Mouse (Mus musculus): ENCODE results near the gene Ror1. TPM values are rescaled to one million over a fixed set of nuclear protein-coding genes. Genes with fewer than 3 reads are reported as not detected.

The Ror1 gene
- polyA plus RNA-seq (2016; fragmentation: Nextera tagmentation; extraction: Ambion mirVana), result 4.3 and 5.6 TPM in 2 replicates

DNA sequence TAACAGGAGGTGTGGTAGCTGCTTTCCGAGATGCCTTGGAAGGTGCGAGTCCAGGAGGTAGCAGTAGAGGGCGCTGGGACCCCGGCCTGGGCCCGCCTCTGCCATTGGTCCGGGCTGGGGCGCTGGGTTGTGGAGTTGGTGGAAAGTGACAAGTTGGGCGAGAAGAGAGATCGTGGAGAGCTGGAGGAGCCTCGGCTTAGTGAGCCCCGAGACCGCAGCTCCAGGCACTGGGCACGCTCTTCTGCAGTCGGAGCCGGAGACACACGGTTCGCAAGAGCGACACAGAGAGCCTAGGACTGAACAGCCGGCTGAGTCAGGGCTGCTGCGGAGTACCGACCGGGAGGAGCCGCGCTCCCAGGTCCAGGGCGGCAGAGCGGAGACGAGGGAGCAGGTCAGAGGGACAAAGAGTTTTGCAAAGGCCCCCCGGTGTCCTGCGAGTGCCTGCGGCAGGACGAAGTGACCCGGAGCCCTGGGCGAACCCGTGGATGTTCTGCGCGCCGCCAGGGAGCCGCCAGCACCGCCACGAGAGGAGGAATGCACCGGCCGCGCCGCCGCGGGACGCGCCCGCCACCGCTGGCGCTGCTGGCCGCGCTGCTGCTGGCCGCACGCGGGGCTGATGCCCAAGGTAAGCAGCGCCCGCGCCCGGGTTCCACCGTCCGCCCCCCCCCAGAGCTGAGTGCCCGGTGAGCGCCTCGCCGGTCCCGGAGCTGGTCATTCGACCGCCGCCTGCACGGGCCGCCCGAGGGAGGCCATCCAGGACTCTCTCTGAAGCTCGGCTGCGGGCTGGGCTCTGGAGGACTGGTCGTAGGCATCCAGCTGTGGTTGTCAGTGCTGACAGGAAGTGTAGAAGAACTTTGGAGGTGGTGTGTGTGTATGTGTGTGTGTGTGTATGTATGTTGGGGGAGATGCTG lies at the start of gene Ror1:
Gene Ror1 (plus strand): TSS at position 107 of the 911 bp plus-strand sequence.
- peak within 1 kb of the TSS; percentile 75 for H3K9ac ChIP-seq
- no peaks in the 10 kb centered on the region for H3K9me3 ChIP-seq
- peak; percentile 91 for ATAC-seq (ENCODE audit: low FRiP score, low read depth)
- WGBS, result under 1% methylated on average over 72 of the region's 76 CpGs
- peaks cover 12% of the 10 kb centered on the region; the same call in 1 of the 2 replicates for H3K4me1 ChIP-seq
- H3K27ac ChIP-seq, result no peak within 1 kb of the TSS; the same call in 1 of the 2 replicates
- peaks cover 3% of the 10 kb centered on the region; the same call in 1 of the 2 replicates for H3K27me3 ChIP-seq (replicated peaks)
- H3K4me2 ChIP-seq (replicated peaks), result peak within 1 kb of the TSS; percentile 95
- H3K4me3 ChIP-seq, result peak within 1 kb of the TSS; percentile 65
- no peaks in the 10 kb centered on the region for H3K36me3 ChIP-seq

DNA sequence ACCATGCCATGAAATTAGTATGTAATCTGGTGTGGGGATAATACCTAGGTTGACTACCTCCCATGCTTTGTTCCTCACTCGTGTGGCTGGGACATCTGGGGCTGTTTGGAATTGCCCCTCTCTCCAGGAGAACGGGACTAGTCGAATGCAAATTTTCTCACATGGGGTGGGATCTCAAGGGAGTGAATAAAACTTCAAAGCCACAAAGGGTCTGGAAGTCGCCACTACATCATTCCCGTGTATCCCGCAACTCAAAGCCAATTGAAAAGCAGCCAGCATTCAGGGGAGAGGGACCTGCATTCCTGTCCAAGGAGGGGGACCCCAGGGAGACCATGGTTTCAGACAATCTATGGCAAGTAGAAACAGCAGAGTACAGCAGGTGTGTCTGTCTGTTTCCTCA lies 48.5 kb upstream of the Ror1 start:
- H3K4me3 ChIP-seq, result no peak overlapping the region
- no peaks in the 10 kb centered on the region for H3K27me3 ChIP-seq (replicated peaks)
- H3K9me3 ChIP-seq, result no peaks in the 10 kb centered on the region
- H3K27ac ChIP-seq, result no peak overlapping the region
- no peak overlapping the region for H3K4me2 ChIP-seq (replicated peaks)
- ATAC-seq (ENCODE audit: low FRiP score, low read depth), result no peak
- no peaks in the 10 kb centered on the region for H3K36me3 ChIP-seq
- 21% methylated on average over 6 of the region's 6 CpGs for WGBS
- H3K9ac ChIP-seq, result no peak overlapping the region
- H3K4me1 ChIP-seq, result no peaks in the 10 kb centered on the region

DNA sequence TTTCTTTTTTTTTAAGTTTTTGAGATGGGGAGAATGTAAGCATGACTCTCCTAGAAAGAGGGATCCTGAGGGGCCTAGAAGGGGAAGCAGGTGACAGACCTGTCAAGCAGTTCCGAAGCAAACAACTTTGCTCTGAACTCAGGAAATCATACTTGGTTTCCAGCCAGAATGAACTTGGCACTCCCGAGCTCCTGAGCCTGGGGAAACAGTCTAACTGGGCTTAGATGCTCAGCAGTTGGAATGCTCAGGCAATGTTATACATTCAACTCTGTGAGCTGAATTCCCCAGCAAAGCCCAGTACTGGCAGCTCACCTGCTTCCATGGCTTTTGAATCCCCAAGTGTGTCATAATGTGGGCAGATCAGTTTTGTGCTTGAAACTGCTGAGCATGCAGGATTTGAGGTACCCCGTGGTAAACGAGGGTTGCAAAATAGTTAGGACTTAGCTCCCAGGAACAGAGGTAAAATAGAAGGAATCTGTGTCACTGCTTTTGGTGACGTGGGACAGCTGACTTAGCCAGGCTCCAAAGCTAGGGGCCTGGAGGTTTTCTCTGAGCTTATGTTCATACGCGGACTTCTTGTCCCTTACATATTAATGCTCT lies 47.1 kb upstream of the Ror1 start:
- H3K4me1 ChIP-seq, result no peaks in the 10 kb centered on the region
- no peak overlapping the region for H3K4me2 ChIP-seq (replicated peaks)
- no peak overlapping the region for H3K27ac ChIP-seq
- no peak for ATAC-seq (ENCODE audit: low FRiP score, low read depth)
- H3K9me3 ChIP-seq, result no peaks in the 10 kb centered on the region
- WGBS, result 88% methylated on average over 7 of the region's 7 CpGs
- no peaks in the 10 kb centered on the region for H3K36me3 ChIP-seq
- H3K4me3 ChIP-seq, result no peak overlapping the region
- no peaks in the 10 kb centered on the region for H3K27me3 ChIP-seq (replicated peaks)
- H3K9ac ChIP-seq, result no peak overlapping the region

DNA sequence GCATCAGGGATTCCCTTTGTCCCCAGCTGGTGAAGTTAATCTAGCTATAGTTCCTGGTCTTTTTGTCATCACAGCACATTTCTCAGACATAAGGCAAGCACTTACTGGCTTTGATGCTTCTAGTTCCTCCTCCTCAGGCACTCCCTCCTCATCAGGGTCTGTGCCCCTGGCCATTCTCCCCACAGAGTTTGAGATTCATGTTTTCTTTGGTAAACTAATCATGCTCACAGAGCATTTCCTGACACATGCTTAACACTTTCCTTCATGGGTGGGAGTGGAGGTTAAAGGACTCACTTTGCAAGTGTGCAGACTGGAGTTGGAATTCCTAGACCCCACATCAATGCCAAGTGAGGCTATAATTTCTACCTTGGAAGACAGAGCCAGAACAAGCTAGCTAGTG lies 43.8 kb upstream of the Ror1 start:
- Histone ChIP-seq H3K4me2 (replicated peaks) (no peak overlapping the region), H3K27ac (no peak overlapping the region), H3K27me3 (replicated peaks) (no peaks in the 10 kb centered on the region), H3K4me1 (no peaks in the 10 kb centered on the region), H3K9me3 (no peaks in the 10 kb centered on the region), H3K4me3 (no peak overlapping the region), H3K9ac (no peak overlapping the region), H3K36me3 (no peaks in the 10 kb centered on the region)
- no peak for ATAC-seq (ENCODE audit: low FRiP score, low read depth)

DNA sequence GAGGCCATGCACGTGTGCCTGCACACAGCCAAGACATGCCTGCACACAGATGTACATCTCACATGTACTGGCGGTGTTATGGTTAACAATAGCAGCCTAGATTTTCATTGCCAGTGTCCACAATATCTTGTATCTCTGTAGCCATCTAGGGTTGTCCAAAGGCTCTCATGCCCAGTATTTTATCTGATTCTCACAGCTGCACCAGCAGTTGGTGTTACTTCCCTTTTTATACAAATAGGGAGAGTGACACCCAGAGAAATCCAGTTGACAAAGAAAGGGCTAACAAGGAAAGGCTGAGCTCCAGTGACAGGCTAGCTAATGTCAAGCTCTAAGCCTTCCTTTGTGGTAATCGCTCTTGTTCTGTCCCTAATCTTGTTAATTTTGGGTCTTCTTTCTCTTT lies 43.3 kb upstream of the Ror1 start:
- 80% methylated on average over 3 of the region's 3 CpGs for WGBS
- no peak overlapping the region for H3K27ac ChIP-seq
- H3K4me3 ChIP-seq, result no peak overlapping the region
- H3K27me3 ChIP-seq (replicated peaks), result no peaks in the 10 kb centered on the region
- no peaks in the 10 kb centered on the region for H3K36me3 ChIP-seq
- H3K9ac ChIP-seq, result no peak overlapping the region
- no peak overlapping the region for H3K4me2 ChIP-seq (replicated peaks)
- no peaks in the 10 kb centered on the region for H3K9me3 ChIP-seq
- ATAC-seq (ENCODE audit: low FRiP score, low read depth), result no peak
- no peaks in the 10 kb centered on the region for H3K4me1 ChIP-seq

- no peak overlapping the region for H3K27ac ChIP-seq
- H3K36me3 ChIP-seq, result no peaks in the 10 kb centered on the region
- H3K27me3 ChIP-seq (replicated peaks), result no peaks in the 10 kb centered on the region
- no peak overlapping the region for H3K9ac ChIP-seq
- 76% methylated on average over 9 of the region's 9 CpGs for WGBS
- no peaks in the 10 kb centered on the region for H3K9me3 ChIP-seq
- H3K4me3 ChIP-seq, result no peak overlapping the region
- no peaks in the 10 kb centered on the region for H3K4me1 ChIP-seq
- no peak overlapping the region for H3K4me2 ChIP-seq (replicated peaks)
- no peak for ATAC-seq (ENCODE audit: low FRiP score, low read depth)
These were observed 39.5 kb upstream of the Ror1 start for GRCm38 (mm10) chr4:100056046-100056445.

DNA sequence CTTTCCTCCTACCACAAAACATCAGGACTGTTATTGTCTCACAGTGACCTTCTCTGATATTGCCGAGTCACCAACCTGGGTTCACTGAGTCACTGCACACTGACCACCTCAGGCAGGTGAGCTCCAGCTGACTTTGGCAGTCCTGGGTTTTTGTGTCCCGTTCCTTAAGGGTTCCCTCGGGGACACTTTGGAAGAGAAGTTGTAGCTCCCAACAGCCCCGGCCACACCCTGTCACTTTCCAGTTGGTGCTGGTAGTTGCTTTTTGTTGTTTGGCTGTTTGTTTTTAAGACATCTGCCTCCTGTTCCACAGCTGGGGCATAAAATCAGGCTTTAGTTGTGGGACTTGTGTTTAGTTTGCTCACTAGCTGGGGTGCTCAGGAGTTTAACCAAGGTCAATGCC lies 39.1 kb upstream of the Ror1 start:
- ATAC-seq (ENCODE audit: low FRiP score, low read depth), result no peak
- Histone ChIP-seq H3K4me3 (no peak overlapping the region), H3K9me3 (no peaks in the 10 kb centered on the region), H3K9ac (no peak overlapping the region), H3K27ac (no peak overlapping the region), H3K4me2 (replicated peaks) (no peak overlapping the region), H3K27me3 (replicated peaks) (no peaks in the 10 kb centered on the region), H3K36me3 (no peaks in the 10 kb centered on the region), H3K4me1 (no peaks in the 10 kb centered on the region)
- 71% methylated on average over 4 of the region's 4 CpGs for WGBS

GRCm38 (mm10) chr4:100057381-100057780 lies 38.2 kb upstream of the Ror1 start:
- no peak overlapping the region for H3K9ac ChIP-seq

DNA sequence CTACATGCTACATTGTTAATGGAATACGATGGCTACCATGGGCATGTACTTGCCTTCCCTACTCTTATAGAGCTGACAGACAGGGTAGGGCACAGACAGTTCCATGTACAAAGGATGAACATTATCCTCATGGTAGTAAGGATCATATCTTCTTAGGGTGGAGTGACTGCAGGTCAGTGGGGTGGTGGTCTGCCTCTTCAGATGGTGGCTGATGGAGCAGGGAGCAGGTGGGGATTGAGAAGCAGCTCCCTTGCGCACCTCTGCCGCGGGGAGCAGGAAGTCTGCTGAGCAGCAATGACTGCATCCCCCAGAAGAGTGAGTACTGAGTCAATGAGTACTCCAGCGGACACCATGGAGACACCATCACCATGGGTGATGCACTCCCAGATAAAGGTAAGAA lies 37.0 kb upstream of the Ror1 start:
- Histone ChIP-seq H3K27ac (no peak overlapping the region), H3K4me3 (no peak overlapping the region), H3K27me3 (replicated peaks) (no peaks in the 10 kb centered on the region), H3K4me1 (no peaks in the 10 kb centered on the region), H3K9me3 (no peaks in the 10 kb centered on the region), H3K9ac (no peak overlapping the region), H3K36me3 (no peaks in the 10 kb centered on the region), H3K4me2 (replicated peaks) (no peak overlapping the region)
- no peak for ATAC-seq (ENCODE audit: low FRiP score, low read depth)
- WGBS, result 94% methylated on average over 5 of the region's 5 CpGs

More at GRCm38 (mm10) chr4:100057381-100057780, 38.2 kb upstream of the Ror1 start:
- WGBS, result 90% methylated on average over 13 of the region's 13 CpGs
- H3K4me2 ChIP-seq (replicated peaks), result no peak overlapping the region
- H3K27ac ChIP-seq, result no peak overlapping the region
- no peaks in the 10 kb centered on the region for H3K9me3 ChIP-seq
- no peaks in the 10 kb centered on the region for H3K27me3 ChIP-seq (replicated peaks)
- no peaks in the 10 kb centered on the region for H3K36me3 ChIP-seq
- H3K4me3 ChIP-seq, result no peak overlapping the region
- no peak for ATAC-seq (ENCODE audit: low FRiP score, low read depth)
- H3K4me1 ChIP-seq, result no peaks in the 10 kb centered on the region

- no peaks in the 10 kb centered on the region for H3K4me1 ChIP-seq
- no peak overlapping the region for H3K9ac ChIP-seq
- ATAC-seq (ENCODE audit: low FRiP score, low read depth), result no peak
- H3K27me3 ChIP-seq (replicated peaks), result no peaks in the 10 kb centered on the region
- H3K27ac ChIP-seq, result no peak overlapping the region
- H3K4me3 ChIP-seq, result no peak overlapping the region
- WGBS, result 54% methylated on average over 3 of the region's 3 CpGs
- H3K4me2 ChIP-seq (replicated peaks), result no peak overlapping the region
- no peaks in the 10 kb centered on the region for H3K9me3 ChIP-seq
- no peaks in the 10 kb centered on the region for H3K36me3 ChIP-seq
These were observed 35.8 kb upstream of the Ror1 start for GRCm38 (mm10) chr4:100059811-100060210.

- no peaks in the 10 kb centered on the region for H3K27me3 ChIP-seq (replicated peaks)
- no peak for ATAC-seq (ENCODE audit: low FRiP score, low read depth)
- H3K9me3 ChIP-seq, result no peaks in the 10 kb centered on the region
- no peak overlapping the region for H3K27ac ChIP-seq
- no peaks in the 10 kb centered on the region for H3K4me1 ChIP-seq
- 69% methylated on average over 19 of the region's 19 CpGs for WGBS
- no peak overlapping the region for H3K4me3 ChIP-seq
- no peak overlapping the region for H3K9ac ChIP-seq
- H3K36me3 ChIP-seq, result no peaks in the 10 kb centered on the region
- H3K4me2 ChIP-seq (replicated peaks), result no peak overlapping the region
These were observed 34.1 kb upstream of the Ror1 start for GRCm38 (mm10) chr4:100061396-100062066.

- Histone ChIP-seq H3K4me2 (replicated peaks) (no peak overlapping the region), H3K4me1 (no peaks in the 10 kb centered on the region), H3K9ac (no peak overlapping the region), H3K27me3 (replicated peaks) (no peaks in the 10 kb centered on the region), H3K9me3 (no peaks in the 10 kb centered on the region), H3K36me3 (no peaks in the 10 kb centered on the region), H3K4me3 (no peak overlapping the region), H3K27ac (no peak overlapping the region)
- WGBS, result 86% methylated on average over 2 of the region's 2 CpGs
- no peak for ATAC-seq (ENCODE audit: low FRiP score, low read depth)
These were observed 29.9 kb upstream of the Ror1 start for GRCm38 (mm10) chr4:100065686-100066085.
